Mouse (Mus musculus): ENCODE measurements at regions not wholly inside any gene's neighbourhood (a gene's known extent, or its start where the extent isn't known, plus 50 kb on each side); places are given as distances from the start of the nearest gene placed in this dataset.

GRCm38 (mm10) chr3:120897221-120897620, 274.3 kb downstream of the Rwdd3 start:
- Histone ChIP-seq H3K4me2 (no peak overlapping the region), H3K9ac (no peak overlapping the region), H3K27me3 (no peaks in the 10 kb centered on the region), H3K27ac (replicated peaks) (no peak overlapping the region), H3K9me3 (replicated peaks) (no peaks in the 10 kb centered on the region), H3K36me3 (replicated peaks) (no peaks in the 10 kb centered on the region), H3K4me3 (replicated peaks) (no peak overlapping the region), H3K4me1 (replicated peaks) (no peaks in the 10 kb centered on the region)
- 74% methylated on average over 12 of the region's 12 CpGs for WGBS (ENCODE audit: insufficient replicate concordance)
- no peak for ATAC-seq (ENCODE audit: insufficient read depth)

- no peak overlapping the region for H3K4me2 ChIP-seq
- 37% methylated on average over 20 of the region's 20 CpGs for WGBS (ENCODE audit: insufficient replicate concordance)
Observed at GRCm38 (mm10) chr3:120886063-120886841, 285.2 kb downstream of the Rwdd3 start.

GRCm38 (mm10) chr3:120885401-120885800, 286.1 kb downstream of the Rwdd3 start:
- Histone ChIP-seq H3K36me3 (replicated peaks) (no peaks in the 10 kb centered on the region), H3K9ac (no peak overlapping the region), H3K4me3 (replicated peaks) (no peak overlapping the region), H3K27ac (replicated peaks) (no peak overlapping the region), H3K4me2 (no peak overlapping the region), H3K27me3 (no peaks in the 10 kb centered on the region), H3K9me3 (replicated peaks) (no peaks in the 10 kb centered on the region), H3K4me1 (replicated peaks) (no peaks in the 10 kb centered on the region)
- 62% methylated on average over 5 of the region's 5 CpGs for WGBS (ENCODE audit: insufficient replicate concordance)
- ATAC-seq (ENCODE audit: insufficient read depth) = no peak

More at GRCm38 (mm10) chr3:120886063-120886841, 285.2 kb downstream of the Rwdd3 start:
- no peak overlapping the region for H3K9ac ChIP-seq
- no peaks in the 10 kb centered on the region for H3K27me3 ChIP-seq
- H3K4me3 ChIP-seq (replicated peaks) = no peak overlapping the region
- H3K36me3 ChIP-seq (replicated peaks) = no peaks in the 10 kb centered on the region
- ATAC-seq (ENCODE audit: insufficient read depth) = no peak
- no peaks in the 10 kb centered on the region for H3K9me3 ChIP-seq (replicated peaks)
- H3K4me1 ChIP-seq (replicated peaks) = no peaks in the 10 kb centered on the region
- H3K27ac ChIP-seq (replicated peaks) = no peak overlapping the region

- Histone ChIP-seq H3K27ac (replicated peaks) (no peak overlapping the region), H3K4me1 (replicated peaks) (no peaks in the 10 kb centered on the region), H3K9me3 (replicated peaks) (no peaks in the 10 kb centered on the region), H3K4me3 (replicated peaks) (no peak overlapping the region), H3K36me3 (replicated peaks) (no peaks in the 10 kb centered on the region), H3K9ac (no peak overlapping the region), H3K27me3 (no peaks in the 10 kb centered on the region), H3K4me2 (no peak overlapping the region)
- no peak for ATAC-seq (ENCODE audit: insufficient read depth)
- 68% methylated on average over 10 of the region's 10 CpGs for WGBS (ENCODE audit: insufficient replicate concordance)
Observed at GRCm38 (mm10) chr3:120884189-120884588, 287.3 kb downstream of the Rwdd3 start.

GRCm38 (mm10) chr3:120883650-120884049, 287.8 kb downstream of the Rwdd3 start:
- no peaks in the 10 kb centered on the region for H3K4me1 ChIP-seq (replicated peaks)
- H3K36me3 ChIP-seq (replicated peaks) = no peaks in the 10 kb centered on the region
- H3K27ac ChIP-seq (replicated peaks) = no peak overlapping the region
- H3K27me3 ChIP-seq = no peaks in the 10 kb centered on the region
- no peak for ATAC-seq (ENCODE audit: insufficient read depth)
- 53% methylated on average over 5 of the region's 5 CpGs for WGBS (ENCODE audit: insufficient replicate concordance)
- no peak overlapping the region for H3K9ac ChIP-seq
- no peaks in the 10 kb centered on the region for H3K9me3 ChIP-seq (replicated peaks)
- no peak overlapping the region for H3K4me3 ChIP-seq (replicated peaks)
- H3K4me2 ChIP-seq = no peak overlapping the region

- H3K27me3 ChIP-seq = no peaks in the 10 kb centered on the region
- H3K9me3 ChIP-seq (replicated peaks) = no peaks in the 10 kb centered on the region
- no peak for ATAC-seq (ENCODE audit: insufficient read depth)
- H3K4me3 ChIP-seq (replicated peaks) = no peak overlapping the region
- no peak overlapping the region for H3K4me2 ChIP-seq
- H3K36me3 ChIP-seq (replicated peaks) = no peaks in the 10 kb centered on the region
- WGBS (ENCODE audit: insufficient replicate concordance) = 53% methylated on average over 2 of the region's 2 CpGs
- H3K27ac ChIP-seq (replicated peaks) = no peak overlapping the region
- no peaks in the 10 kb centered on the region for H3K4me1 ChIP-seq (replicated peaks)
- no peak overlapping the region for H3K9ac ChIP-seq
Observed at GRCm38 (mm10) chr3:120879409-120879808, 292.1 kb downstream of the Rwdd3 start.

- H3K4me1 ChIP-seq (replicated peaks) = no peaks in the 10 kb centered on the region
- H3K4me3 ChIP-seq (replicated peaks) = no peak overlapping the region
- H3K9ac ChIP-seq = no peak overlapping the region
- H3K4me2 ChIP-seq = no peak overlapping the region
- ATAC-seq (ENCODE audit: insufficient read depth) = no peak
- WGBS (ENCODE audit: insufficient replicate concordance) = 68% methylated on average over 3 of the region's 3 CpGs
- H3K27me3 ChIP-seq = no peaks in the 10 kb centered on the region
- no peaks in the 10 kb centered on the region for H3K36me3 ChIP-seq (replicated peaks)
- no peaks in the 10 kb centered on the region for H3K9me3 ChIP-seq (replicated peaks)
- H3K27ac ChIP-seq (replicated peaks) = no peak overlapping the region
Observed at GRCm38 (mm10) chr3:120875740-120876139, 295.8 kb downstream of the Rwdd3 start.

- Histone ChIP-seq H3K4me3 (replicated peaks) (no peak overlapping the region), H3K4me1 (replicated peaks) (no peaks in the 10 kb centered on the region), H3K9me3 (replicated peaks) (no peaks in the 10 kb centered on the region), H3K27me3 (no peaks in the 10 kb centered on the region), H3K4me2 (no peak overlapping the region), H3K36me3 (replicated peaks) (no peaks in the 10 kb centered on the region), H3K9ac (no peak overlapping the region), H3K27ac (replicated peaks) (no peak overlapping the region)
- 53% methylated on average over 8 of the region's 8 CpGs for WGBS (ENCODE audit: insufficient replicate concordance)
- no peak for ATAC-seq (ENCODE audit: insufficient read depth)
Observed at GRCm38 (mm10) chr3:120865036-120865435, 306.5 kb downstream of the Rwdd3 start.

- Histone ChIP-seq H3K27me3 (no peaks in the 10 kb centered on the region), H3K9ac (no peak overlapping the region)
- ATAC-seq (ENCODE audit: insufficient read depth) = no peak
Observed at GRCm38 (mm10) chr3:120861641-120862040, 309.9 kb downstream of the Rwdd3 start.

GRCm38 (mm10) chr3:120858281-120858680, 313.2 kb downstream of the Rwdd3 start:
- H3K9ac ChIP-seq = no peak overlapping the region
- H3K4me3 ChIP-seq (replicated peaks) = no peak overlapping the region
- no peak overlapping the region for H3K4me2 ChIP-seq
- H3K4me1 ChIP-seq (replicated peaks) = no peaks in the 10 kb centered on the region
- H3K27me3 ChIP-seq = no peaks in the 10 kb centered on the region
- H3K36me3 ChIP-seq (replicated peaks) = no peaks in the 10 kb centered on the region
- H3K9me3 ChIP-seq (replicated peaks) = no peaks in the 10 kb centered on the region
- ATAC-seq (ENCODE audit: insufficient read depth) = no peak
- H3K27ac ChIP-seq (replicated peaks) = no peak overlapping the region
- WGBS (ENCODE audit: insufficient replicate concordance) = 73% methylated on average over 13 of the region's 13 CpGs

More at GRCm38 (mm10) chr3:120861641-120862040, 309.9 kb downstream of the Rwdd3 start:
- Histone ChIP-seq H3K36me3 (replicated peaks) (no peaks in the 10 kb centered on the region), H3K9me3 (replicated peaks) (no peaks in the 10 kb centered on the region), H3K4me1 (replicated peaks) (no peaks in the 10 kb centered on the region), H3K4me3 (replicated peaks) (no peak overlapping the region), H3K27ac (replicated peaks) (no peak overlapping the region), H3K4me2 (no peak overlapping the region)
- 39% methylated on average over 4 of the region's 4 CpGs for WGBS (ENCODE audit: insufficient replicate concordance)

GRCm38 (mm10) chr3:120854322-120854721, 317.2 kb downstream of the Rwdd3 start:
- Histone ChIP-seq H3K27ac (replicated peaks) (no peak overlapping the region), H3K9ac (no peak overlapping the region), H3K9me3 (replicated peaks) (no peaks in the 10 kb centered on the region), H3K27me3 (no peaks in the 10 kb centered on the region), H3K4me2 (no peak overlapping the region), H3K36me3 (replicated peaks) (no peaks in the 10 kb centered on the region), H3K4me1 (replicated peaks) (no peaks in the 10 kb centered on the region), H3K4me3 (replicated peaks) (no peak overlapping the region)
- no peak for ATAC-seq (ENCODE audit: insufficient read depth)
- 60% methylated on average over 3 of the region's 3 CpGs for WGBS (ENCODE audit: insufficient replicate concordance)

- WGBS (ENCODE audit: insufficient replicate concordance) = 76% methylated on average over 2 of the region's 2 CpGs
- Histone ChIP-seq H3K4me3 (replicated peaks) (no peak overlapping the region), H3K27ac (replicated peaks) (no peak overlapping the region), H3K27me3 (no peaks in the 10 kb centered on the region), H3K4me2 (no peak overlapping the region), H3K4me1 (replicated peaks) (no peaks in the 10 kb centered on the region), H3K9ac (no peak overlapping the region), H3K9me3 (replicated peaks) (0 out of 2 replicates have a peak, but pooled peaks cover 4% of the 10 kb centered on the region), H3K36me3 (replicated peaks) (no peaks in the 10 kb centered on the region)
- ATAC-seq (ENCODE audit: insufficient read depth) = no peak
Observed at GRCm38 (mm10) chr3:120843623-120844022, 327.9 kb downstream of the Rwdd3 start.

All from liver, embryonic 15.5 days (tissue).